Mouse (Mus musculus): Measurements from ENCODE around the gene Med28.
A peak's percentile ranks its signal among the peaks of the same experiment; 100 is the strongest.

Gene Med28

GRCm38 (mm10) chr5:45519960-45520808 is at the start of gene Med28:
Gene Med28 (plus strand): TSS chr5:45520229.
- DNase-seq (ENCODE audit: low read depth, low spot score): peak; percentile 82

- no peak for DNase-seq (ENCODE audit: low read depth, low spot score)
Observed at GRCm38 (mm10) chr5:45472880-45473450, 47.1 kb upstream of the Med28 start.

- no peak for DNase-seq (ENCODE audit: low read depth, low spot score)
Observed at GRCm38 (mm10) chr5:45473521-45473920, 46.5 kb upstream of the Med28 start.

- DNase-seq (ENCODE audit: low read depth, low spot score): no peak
Observed at GRCm38 (mm10) chr5:45474215-45474614, 45.8 kb upstream of the Med28 start.

GRCm38 (mm10) chr5:45474758-45475157 is 45.3 kb upstream of the Med28 start:
- no peak for DNase-seq (ENCODE audit: low read depth, low spot score)

GRCm38 (mm10) chr5:45475771-45476170 is 44.3 kb upstream of the Med28 start:
- DNase-seq (ENCODE audit: low read depth, low spot score): no peak

GRCm38 (mm10) chr5:45476288-45476687 is 43.7 kb upstream of the Med28 start:
- no peak for DNase-seq (ENCODE audit: low read depth, low spot score)

- no peak for DNase-seq (ENCODE audit: low read depth, low spot score)
Observed at GRCm38 (mm10) chr5:45477601-45478000, 42.4 kb upstream of the Med28 start.

- DNase-seq (ENCODE audit: low read depth, low spot score): no peak
Observed at GRCm38 (mm10) chr5:45480066-45480465, 40.0 kb upstream of the Med28 start.

GRCm38 (mm10) chr5:45481125-45481524 is 38.9 kb upstream of the Med28 start:
- DNase-seq (ENCODE audit: low read depth, low spot score): no peak

GRCm38 (mm10) chr5:45482607-45483006 is 37.4 kb upstream of the Med28 start:
- no peak for DNase-seq (ENCODE audit: low read depth, low spot score)

- no peak for DNase-seq (ENCODE audit: low read depth, low spot score)
Observed at GRCm38 (mm10) chr5:45483654-45484053, 36.4 kb upstream of the Med28 start.

GRCm38 (mm10) chr5:45491776-45492175 is 28.3 kb upstream of the Med28 start:
- no peak for DNase-seq (ENCODE audit: low read depth, low spot score)

GRCm38 (mm10) chr5:45493191-45494092 is 26.6 kb upstream of the Med28 start, which contains the start of gene Lap3:
Gene Lap3 (plus strand): TSS chr5:45493374.
- peak; percentile 90 for DNase-seq (ENCODE audit: low read depth, low spot score)

GRCm38 (mm10) chr5:45494093-45494755 is 25.8 kb upstream of the Med28 start:
- DNase-seq (ENCODE audit: low read depth, low spot score): no peak

- DNase-seq (ENCODE audit: low read depth, low spot score): no peak
Observed at GRCm38 (mm10) chr5:45495429-45495975, 24.5 kb upstream of the Med28 start.

- DNase-seq (ENCODE audit: low read depth, low spot score): no peak
Observed at GRCm38 (mm10) chr5:45496042-45496441, 24.0 kb upstream of the Med28 start.

- DNase-seq (ENCODE audit: low read depth, low spot score): no peak
Observed at GRCm38 (mm10) chr5:45496479-45496878, 23.6 kb upstream of the Med28 start.

- no peak for DNase-seq (ENCODE audit: low read depth, low spot score)
Observed at GRCm38 (mm10) chr5:45496930-45497550, 23.0 kb upstream of the Med28 start.

- no peak for DNase-seq (ENCODE audit: low read depth, low spot score)
Observed at GRCm38 (mm10) chr5:45497564-45497963, 22.5 kb upstream of the Med28 start.

- DNase-seq (ENCODE audit: low read depth, low spot score): no peak
Observed at GRCm38 (mm10) chr5:45510071-45510470, 10.0 kb upstream of the Med28 start.

Measured in retina, adult 2 months (tissue).